Mouse (Mus musculus): ENCODE measurements around the gene Coro2b.
"Not testable (repeated sequence)": the region's sequence is repeated elsewhere in the genome, so short reads cannot be mapped to it uniquely, and the experiment has no call there.

Gene Coro2b

DNA sequence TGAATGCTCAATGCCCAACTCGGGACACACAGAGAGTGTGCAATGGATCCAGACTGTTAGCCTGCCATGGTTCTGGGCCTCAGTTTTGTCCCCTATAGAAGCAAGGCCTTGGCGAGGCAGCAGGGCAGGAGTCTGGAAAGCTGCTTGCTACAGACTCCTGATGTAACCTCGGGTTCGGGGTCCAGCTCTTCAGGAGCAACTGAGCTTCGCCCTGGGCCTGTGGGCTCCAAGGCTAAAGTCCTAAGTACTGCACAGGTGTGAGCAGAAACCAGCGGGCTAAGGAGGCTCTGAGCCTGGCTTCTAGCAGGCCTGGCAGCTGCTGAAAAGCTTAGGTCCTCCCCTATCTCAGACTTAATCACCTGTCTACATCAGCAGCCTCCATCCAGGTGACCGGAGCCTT is 86.0 kb downstream of the Coro2b start:
- DNase-seq (ENCODE audit: extremely low read depth, insufficient read length, low spot score), result no peak

DNA sequence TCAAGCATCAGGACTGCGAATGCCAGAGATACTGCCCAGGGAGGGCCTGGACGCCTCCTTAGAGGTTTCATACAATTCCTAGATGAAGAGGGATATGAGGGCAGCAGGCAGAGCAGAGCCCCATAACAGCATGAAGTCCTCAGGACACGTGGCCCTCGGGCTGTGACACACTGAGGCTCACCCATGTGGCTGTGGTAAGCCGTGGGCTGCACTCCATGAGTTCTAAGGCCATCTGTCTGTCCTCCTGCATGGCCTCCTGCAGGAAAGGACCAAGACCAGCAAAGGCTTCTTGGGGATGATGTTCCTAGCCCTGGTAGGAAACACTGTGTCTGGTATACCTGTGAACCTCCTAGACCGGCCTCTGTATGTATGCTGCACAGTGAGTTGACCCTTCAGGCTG is 86.5 kb downstream of the Coro2b start:
- DNase-seq (ENCODE audit: extremely low read depth, insufficient read length, low spot score), result no peak

DNA sequence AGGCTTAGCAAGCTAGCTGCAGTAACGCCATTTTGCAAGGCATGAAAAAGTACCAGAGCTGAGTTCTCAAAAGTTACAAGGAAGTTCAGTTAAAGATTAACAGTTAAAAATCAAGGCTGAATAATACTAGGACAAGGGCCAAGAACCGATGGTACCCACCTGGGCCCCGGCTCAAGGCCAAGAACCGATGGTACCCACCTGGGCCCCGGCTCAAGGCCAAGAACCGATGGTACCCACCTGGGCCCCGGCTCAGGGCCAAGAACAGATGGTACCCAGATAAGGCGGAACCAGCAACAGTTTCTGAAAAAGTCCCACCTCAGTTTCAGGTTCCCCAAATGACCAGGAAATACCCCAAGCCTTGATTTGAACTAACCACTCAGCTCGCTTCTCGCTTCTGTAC is 89.5 kb downstream of the Coro2b start:
- not testable (repeated sequence) for DNase-seq (ENCODE audit: extremely low read depth, insufficient read length, low spot score)

DNA sequence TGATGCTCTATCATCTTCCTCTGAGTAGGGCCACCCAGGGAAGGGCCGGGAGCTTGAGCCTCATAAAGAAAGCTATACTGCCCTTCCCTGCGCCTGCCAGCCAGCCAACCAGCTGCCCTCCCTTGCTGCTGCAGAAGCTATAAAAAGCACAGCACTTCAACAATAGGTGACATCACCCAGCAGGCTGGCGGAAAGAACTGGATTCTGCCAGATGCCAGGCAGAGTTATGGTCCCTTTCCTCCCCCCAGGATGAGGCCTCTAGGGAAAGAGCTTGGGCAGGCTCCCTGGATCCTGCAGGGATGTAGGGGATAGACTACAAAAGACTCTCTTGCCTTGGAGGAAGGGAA is 98.1 kb downstream of the Coro2b start:
- no peak for DNase-seq (ENCODE audit: extremely low read depth, insufficient read length, low spot score)

DNA sequence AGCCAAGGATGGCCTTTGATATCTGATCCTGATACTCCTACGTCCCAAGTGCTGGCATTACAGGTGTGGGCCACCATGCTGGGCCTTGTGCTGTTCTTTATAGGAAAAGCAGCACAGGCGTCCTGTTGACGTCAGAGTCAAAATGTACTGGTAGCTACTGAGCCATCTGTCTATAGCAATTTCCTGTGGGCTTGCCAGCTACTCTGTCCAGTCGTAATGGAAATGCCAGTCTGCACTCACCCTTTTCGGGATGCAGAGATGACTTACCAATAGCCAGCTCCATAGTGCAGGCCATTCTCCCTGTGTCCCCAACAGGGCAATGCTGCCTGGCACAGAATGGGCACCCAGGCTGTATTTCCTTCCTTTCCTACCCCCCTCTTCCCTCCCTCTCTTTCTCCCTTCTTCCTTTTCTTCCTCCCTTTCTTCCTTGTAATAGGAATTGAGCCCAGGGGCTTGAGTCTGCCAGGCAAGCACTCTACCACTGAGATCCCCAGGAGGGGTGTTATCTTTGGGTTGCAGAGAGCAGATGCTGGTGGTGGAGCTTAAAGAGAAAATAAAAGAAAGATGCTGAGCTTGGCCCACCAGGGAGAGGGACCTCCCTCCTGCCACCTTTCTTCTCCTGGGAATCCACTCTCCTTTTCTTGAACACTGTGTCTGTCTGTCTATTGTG is 98.6 kb downstream of the Coro2b start:
- DNase-seq (ENCODE audit: extremely low read depth, insufficient read length, low spot score), result no peak

DNA sequence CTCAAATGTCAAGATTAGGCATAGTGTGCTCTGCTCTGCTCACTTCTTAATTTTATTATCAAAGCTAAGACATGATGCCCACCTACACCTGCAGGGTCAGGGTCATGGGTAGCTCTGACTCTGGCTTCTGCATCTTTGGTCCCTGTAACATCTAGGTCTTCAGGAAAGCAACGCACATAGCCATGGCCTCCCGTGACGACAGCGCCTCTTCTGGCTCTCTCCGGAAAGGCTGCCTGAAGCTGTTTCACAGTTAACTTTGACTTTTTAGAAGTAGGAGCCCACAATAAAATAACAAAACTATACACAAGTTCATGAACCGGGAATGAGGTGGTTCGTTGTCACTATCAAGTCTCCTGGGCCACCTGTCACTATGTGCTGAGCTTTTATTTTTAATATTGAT is 99.4 kb downstream of the Coro2b start:
- no peak for DNase-seq (ENCODE audit: extremely low read depth, insufficient read length, low spot score)

DNA sequence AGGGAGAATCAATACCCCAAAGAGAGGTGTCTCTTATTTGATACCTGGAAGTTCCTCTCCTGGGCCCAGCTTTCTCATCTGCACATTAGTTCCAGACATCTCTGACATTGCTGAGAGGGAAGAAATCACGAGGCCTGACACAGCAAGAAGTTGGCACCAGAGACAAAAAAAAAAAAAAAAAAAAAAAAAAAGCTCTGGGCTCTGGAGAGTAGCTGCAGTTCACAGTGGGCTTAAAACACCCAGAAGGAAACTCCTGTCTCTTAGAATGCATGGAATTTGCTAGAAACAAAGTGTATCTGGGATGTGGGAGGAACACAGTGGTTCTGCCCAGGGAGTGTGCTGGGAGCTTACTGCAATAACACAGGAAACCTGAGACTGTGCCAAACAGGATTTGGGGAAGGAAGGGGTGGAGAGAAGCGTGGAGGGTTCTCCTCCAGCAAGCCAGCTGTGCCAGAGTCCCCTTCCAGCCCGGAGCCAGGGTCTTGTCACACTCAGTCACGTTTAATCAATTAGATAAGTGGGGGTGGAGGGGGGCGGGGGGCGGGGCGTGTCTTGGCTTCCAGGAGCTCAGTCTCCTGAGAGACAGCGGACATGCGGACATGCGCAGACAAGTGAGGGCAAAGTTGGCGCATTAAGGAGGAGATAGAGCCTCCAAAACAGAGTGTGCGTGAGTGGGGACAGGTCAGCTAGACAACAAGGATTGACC is 101.1 kb downstream of the Coro2b start:
- no peak for DNase-seq (ENCODE audit: extremely low read depth, insufficient read length, low spot score)

DNA sequence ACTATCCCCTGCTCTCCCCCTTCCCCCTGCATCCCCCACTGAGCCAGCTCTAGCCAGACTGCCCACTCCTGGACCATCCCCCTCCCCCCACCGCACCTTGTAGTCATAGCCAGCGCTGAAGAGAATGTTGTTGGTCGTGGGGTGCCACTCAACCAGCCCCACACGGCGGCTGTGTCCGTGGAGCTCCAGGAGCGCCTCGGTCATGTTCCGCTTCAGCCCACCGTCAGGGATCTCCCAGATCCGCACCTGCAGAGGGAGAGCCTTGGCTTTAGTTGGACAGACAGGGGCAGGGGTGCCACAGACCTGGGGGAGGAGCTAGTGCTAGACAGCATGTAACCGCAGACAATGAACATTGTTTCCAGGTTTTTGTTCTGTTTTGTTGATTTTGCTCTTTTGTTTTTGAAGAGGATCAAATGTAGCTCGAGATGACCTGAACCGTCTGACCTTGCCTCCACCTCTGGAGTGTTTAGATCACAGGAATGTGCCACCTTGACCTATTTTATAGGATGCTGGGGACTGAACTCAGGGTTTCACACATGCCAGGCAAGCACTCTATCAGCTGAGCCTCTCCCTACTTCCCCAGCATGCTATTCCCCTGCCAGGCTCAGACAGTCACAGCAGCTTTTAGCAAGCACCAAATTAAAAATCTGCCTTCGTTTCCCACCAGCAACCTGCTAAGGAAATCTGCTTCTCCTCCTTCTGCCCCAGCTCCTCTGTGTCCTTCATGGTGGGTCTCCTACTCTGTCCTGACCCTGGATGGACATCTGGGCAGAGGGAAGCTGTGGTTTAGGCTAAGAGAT is 104.4 kb downstream of the Coro2b start:
- no peak for DNase-seq (ENCODE audit: extremely low read depth, insufficient read length, low spot score)

DNA sequence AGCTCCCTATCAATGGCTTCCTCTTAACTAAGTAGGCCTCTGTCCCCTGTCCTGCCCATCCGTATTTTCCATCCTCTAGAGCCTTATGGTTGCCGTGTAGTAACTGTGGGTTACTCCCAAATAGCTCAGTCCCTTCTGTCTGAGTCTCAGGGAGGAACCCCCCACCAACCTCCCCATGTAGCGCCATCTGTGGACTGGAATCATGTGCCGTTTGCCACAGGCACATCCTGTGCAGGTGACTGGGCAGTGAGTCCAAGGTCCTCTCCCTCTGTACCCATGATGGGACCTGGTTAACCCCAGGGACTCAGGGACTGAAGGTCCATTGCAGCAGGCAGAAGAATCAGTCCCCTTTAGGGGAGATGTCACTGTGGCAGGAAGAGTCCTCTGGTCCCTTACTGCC is 106.1 kb downstream of the Coro2b start:
- DNase-seq (ENCODE audit: extremely low read depth, insufficient read length, low spot score), result no peak

DNA sequence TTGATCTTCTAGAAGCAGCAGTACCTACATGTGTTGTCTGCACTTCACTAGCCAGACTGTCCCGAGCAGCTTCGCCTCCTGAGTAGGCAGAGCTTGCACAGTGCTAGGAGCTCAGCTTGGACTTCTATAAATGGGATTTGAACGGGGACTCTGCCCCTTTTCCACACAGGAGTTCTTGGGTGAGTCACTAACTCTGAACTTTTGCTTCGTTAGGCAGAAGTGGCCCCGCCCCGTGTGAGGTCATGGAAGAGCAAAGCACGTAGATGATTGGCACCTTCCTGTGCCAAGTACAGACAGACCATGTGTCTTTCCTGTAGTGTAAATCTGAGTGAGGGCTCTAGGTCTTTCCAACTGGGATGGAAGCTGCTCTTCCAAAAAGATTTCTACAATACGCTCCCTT is 109.8 kb downstream of the Coro2b start:
- DNase-seq (ENCODE audit: extremely low read depth, insufficient read length, low spot score), result peak; percentile 41

DNA sequence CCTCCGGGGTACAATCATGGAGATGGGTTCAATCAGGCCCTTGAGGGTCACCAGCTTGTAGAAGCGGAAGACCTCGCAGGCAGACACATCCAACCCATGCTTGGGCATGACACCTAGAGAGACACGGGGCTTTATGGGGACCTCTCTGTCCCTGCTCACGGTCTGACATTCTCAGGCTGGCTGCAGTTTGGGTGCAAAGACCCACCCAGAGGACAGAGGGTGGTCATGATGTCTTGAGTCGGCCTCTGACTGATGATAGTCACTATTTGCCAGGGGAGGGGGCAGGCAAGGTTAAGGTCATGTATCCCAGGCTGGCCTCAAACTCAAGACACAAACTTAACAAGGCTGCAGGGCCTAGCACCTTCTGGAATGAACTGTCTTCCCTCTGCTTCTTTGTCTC is 110.3 kb downstream of the Coro2b start:
- no peak for DNase-seq (ENCODE audit: extremely low read depth, insufficient read length, low spot score)

DNA sequence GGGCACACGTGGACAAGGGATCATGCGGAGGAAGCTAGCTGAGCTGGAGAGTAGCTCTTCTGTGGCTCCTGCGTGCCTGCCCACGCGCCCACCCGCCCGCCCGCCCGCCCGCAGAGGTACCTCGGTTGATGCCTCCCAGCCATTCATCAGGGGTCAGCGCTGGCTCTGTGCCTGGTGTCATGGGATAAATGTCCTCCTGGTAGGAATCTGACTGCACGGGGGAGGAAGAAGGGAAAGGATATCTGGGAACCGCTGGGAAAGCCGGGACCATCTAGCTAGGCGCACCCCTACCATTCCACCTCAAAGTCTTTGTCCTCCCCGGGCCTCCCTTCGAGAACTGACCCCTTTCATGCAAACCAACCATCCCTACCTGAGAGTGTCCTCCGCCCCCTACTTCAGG is 110.8 kb downstream of the Coro2b start:
- DNase-seq (ENCODE audit: extremely low read depth, insufficient read length, low spot score), result no peak

DNA sequence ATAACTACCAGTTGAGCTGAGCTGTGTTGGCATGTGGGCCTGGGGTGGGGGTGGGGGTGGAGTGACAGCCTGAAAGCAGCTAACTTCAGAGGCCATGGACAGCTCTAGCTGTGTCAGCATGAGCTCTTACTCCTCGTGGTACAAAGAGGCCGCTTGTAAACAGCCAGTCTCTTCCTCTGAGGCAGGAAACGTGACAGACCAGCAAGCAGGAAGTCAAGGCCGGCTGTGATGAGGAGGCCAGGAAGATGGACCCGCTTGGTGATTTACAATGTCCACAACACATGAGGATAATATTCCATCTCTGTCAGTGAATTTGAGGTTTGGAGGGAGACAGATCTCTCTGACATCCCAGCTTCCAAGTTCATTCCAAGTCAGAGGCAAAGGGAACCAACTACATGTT is 111.6 kb downstream of the Coro2b start:
- DNase-seq (ENCODE audit: extremely low read depth, insufficient read length, low spot score), result no peak

DNA sequence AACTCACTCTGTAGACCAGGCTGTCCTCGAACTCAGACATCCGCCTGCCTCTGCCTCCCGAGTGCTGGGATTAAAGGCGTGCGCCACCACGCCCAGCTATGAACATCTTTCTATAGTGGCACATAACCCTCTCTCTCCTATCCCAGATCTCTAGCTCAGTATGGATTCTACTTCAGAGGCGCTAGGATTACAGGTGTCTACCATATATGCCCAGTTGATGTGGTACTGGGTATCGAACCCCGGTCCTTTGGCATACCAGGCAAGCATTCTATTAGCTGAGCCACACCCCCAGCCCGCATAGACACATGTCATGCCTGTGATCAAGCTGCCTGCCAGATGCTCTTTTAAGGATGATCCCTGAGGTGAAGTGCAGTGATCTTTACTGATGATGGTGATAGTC is 113.0 kb downstream of the Coro2b start:
- no peak for DNase-seq (ENCODE audit: extremely low read depth, insufficient read length, low spot score)

DNA sequence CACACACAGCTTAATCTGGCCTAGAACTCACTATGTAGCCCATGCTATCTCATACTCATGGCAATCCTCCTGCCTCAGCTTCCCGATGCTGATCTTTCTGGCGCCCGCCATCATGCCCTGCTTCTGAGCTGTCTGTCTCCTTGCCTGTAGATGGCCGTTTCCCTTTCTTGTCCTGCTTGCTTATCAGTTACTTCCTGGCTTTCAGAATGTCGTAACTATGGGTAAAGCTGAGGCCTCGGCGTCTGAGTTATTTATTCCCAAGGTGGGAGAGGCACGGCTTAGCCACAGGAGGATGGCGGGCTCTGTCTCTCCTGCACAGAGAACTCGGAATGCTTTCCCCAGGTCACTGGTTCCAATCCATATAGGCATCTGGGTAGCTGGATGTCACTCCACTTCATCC is 113.9 kb downstream of the Coro2b start:
- no peak for DNase-seq (ENCODE audit: extremely low read depth, insufficient read length, low spot score)

DNA sequence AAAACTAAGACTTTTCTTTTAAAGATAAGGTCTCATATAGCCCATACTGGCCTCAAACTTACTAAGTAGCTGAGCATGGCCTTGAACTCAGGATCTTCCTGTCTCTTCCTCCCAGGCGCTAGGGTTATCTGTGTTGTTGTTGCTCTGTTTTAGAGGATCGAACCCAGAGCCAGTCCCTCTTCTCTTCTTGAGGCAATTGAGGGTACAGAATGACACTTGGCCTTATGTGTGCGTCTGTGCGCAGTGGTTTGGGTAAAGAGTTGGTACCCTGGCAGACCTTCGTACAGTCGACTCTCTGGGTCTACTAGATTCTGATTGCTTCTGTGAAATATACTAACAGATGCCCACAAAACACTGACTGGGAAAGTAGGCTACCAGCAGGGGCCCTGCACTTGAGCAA is 114.9 kb downstream of the Coro2b start:
- DNase-seq (ENCODE audit: extremely low read depth, insufficient read length, low spot score), result no peak

DNA sequence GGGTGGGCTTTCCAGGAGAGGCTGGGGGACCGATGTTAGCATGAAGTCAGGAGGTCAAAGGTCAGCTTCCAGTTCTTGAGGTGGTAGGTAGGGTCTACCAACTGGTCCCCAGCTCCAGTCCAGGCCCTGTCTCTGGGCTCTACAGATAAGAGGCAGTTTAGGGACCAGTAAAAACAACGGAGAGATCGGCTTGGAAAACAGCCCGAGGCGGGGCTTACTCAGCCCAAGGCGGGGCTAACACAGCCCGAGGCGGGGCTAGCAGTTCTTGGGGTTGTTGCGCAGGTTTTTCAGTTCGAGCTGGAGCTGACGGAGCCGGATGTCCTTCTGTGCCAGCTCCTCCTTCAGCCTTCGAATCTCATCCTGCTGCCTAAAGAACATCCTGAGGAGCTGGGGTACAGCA is 115.8 kb downstream of the Coro2b start:
- DNase-seq (ENCODE audit: extremely low read depth, insufficient read length, low spot score), result no peak

DNA sequence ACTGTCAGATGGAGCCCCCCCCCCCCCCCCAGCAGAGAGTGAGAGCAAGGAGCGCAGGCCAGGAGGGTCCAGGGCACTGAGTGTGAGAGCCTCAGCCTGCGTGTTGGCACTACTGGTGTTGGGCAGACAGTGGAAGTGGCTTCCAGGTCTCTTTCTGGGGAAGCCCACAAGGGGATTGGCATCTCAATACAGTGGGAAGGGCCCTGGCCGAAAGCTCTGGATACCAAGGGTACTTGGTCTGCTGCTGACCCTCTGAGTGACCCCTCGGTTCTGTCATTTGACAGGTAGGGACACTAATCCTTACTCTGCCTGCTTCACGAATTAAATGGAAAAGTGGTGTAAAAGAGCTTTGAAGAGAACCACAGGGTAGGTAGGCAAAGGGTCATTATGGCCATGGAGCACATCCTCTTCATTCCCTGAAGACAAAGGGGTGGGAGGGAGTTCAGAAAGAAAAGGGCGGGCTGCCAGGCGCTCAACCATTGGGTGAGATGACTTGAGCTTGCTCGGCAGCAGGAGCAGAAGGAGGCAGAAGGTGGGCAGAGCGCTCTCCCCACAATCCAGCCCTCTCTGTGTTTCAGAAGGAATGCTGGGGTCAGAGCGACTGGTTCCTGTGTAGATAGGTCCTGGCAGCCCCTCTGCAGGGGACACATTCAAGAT is 116.5 kb downstream of the Coro2b start:
- DNase-seq (ENCODE audit: extremely low read depth, insufficient read length, low spot score), result no peak

DNA sequence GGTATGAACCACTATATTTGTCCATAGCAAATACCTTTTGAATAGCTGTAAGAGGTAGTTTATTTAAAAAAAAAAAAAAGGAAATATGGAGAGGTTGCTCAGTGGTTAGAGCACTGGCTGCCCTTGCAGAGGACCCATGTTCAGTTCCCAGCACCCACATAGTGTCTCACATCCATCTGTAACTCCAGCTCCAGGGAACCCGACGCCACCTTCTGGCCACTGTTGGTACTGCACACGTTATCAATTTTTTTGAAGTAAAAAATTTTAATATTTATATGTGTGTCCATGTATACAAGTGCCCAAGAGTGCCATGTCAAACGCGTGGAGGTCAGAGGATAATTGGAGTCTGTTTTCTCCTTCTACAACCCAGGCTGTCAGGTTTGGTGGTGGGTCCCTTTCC is 118.1 kb downstream of the Coro2b start:
- DNase-seq (ENCODE audit: extremely low read depth, insufficient read length, low spot score), result no peak

DNA sequence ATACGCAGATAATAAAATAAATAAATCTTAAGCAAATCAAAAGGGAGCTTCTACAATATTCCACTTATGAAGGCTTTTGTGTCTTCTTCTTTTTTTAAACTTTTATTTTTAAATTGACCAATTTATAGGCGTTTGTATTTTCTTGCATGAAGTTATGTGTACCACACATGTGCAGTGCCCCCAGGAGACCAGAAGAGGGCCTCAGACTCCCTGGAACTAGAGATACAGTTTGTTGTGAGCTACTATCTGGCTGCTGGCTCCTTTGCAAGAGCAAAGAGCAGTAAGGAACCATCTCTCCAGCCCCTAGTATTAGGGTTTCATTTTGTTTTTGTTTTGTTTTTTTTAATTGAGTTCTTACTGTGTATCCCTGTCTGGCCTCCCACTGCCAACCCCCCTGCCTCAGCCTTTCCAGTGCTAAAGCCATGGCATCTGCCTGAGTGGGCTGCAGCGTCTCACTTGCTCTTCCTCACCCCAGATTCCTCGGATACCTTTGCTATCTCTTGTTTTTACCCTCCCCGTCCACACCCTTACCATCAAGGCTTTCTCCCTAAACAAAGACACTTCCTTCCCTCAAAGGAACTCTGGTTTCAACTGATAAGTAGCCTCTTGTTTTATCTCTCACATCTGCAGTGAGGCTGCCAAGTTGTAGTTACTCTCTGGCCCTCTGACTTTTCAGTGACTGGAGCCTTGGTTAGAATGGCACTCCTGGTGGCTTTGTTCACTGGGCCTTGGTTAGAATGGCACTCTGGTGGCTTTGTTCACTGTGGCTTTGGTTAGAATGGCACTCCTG is 129.3 kb downstream of the Coro2b start:
- no peak for DNase-seq (ENCODE audit: extremely low read depth, insufficient read length, low spot score)

Data from 3134 (cell line).